Mouse (Mus musculus) brain, embryonic 14.5 days (tissue): ENCODE measurements around the gene Slc35b1. TPM values are rescaled to one million over a fixed set of nuclear protein-coding genes. Genes with fewer than 3 reads are reported as not detected.
"Not testable (repeated sequence)": the region's sequence is repeated elsewhere in the genome, so short reads cannot be mapped to it uniquely, and the experiment has no call there.

Experiments
- DNase-seq: peaks from one replicate; pipeline ENCODE4 v3.0.0-alpha.2; 2011; ENCODE audit warnings: low read depth
- CTCF ChIP-seq: fragments of 200-500 bp; IDR thresholded peaks from 2 replicates; pipeline ENCODE4 v1.5.1; 2012; ENCODE audit warnings: inconsistent platforms, mild to moderate bottlenecking, moderate library complexity, borderline replicate concordance; ENCODE audit not compliant: insufficient read depth, insufficient read length; ENCODE audit errors: extremely low read depth
- POLR2A ChIP-seq: fragments of 200-500 bp; IDR thresholded peaks from 2 replicates; pipeline ENCODE4 v1.6.1; 2012; ENCODE audit warnings: mild to moderate bottlenecking, inconsistent platforms, borderline replicate concordance; ENCODE audit not compliant: poor library complexity, insufficient read depth, insufficient read length, severe bottlenecking; ENCODE audit errors: extremely low read depth
- polyA plus RNA-seq: library from polyadenylated mRNA; depleted of rRNA; stranded (reverse); fragments of >200 nt; gene quantifications from 2 replicates; pipeline ENCODE4 v1.2.3, GENCODE M21; 2012

Slc35b1 gene
- polyA plus RNA-seq, 1 experiment, result 116 TPM

DNA sequence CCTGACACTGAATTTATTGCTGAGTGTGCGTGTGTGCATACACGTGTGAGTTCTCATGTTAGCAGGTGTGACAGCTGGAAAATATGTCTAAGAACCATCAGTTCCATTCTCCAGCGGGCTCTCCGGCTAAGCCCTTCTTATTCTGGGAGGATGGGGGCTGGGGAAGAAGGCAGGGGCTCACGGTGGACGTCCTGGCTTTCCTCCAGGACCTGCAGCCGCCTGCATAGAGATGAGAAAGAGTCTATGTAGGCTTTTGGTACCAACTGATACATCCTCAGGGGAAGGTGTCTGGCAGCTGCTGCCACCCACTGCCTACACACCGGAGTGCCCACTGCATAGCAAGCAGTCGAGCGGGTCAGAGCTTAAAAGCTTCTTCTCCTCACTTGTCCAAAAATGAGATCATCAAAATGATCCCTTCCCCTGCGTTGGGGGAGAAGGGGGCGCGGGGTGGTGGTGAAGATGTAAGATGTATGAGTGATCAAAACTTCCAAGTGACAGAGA lies 15.1 kb downstream of the Slc35b1 start:
- DNase-seq, result peak; percentile 52

DNA sequence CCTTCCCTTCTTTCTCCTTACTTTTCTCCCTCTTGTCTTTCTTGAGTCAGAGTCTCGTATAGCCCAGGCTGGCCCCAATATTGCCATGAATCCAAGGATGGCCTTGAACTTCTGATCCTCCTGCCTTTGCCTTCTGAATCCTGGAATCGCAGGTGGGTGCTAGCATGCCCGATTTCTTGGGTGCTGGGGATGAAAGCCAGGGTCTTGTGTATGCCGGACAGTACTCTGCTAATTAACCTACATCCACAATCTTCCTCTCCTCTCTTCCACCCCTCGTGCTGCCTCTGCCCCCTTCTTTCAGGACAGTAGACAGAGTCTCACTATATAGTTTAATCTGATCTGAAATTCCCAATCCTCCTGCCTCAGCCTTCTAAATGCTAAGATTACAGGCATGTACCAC lies 17.1 kb downstream of the Slc35b1 start:
- TF ChIP-seq POLR2A, result no peak
- TF ChIP-seq CTCF, result no peak
- no peak for DNase-seq

More for the DNA sequence above, 15.1 kb downstream of the Slc35b1 start:
- TF ChIP-seq CTCF (no peak), POLR2A (no peak)

DNA sequence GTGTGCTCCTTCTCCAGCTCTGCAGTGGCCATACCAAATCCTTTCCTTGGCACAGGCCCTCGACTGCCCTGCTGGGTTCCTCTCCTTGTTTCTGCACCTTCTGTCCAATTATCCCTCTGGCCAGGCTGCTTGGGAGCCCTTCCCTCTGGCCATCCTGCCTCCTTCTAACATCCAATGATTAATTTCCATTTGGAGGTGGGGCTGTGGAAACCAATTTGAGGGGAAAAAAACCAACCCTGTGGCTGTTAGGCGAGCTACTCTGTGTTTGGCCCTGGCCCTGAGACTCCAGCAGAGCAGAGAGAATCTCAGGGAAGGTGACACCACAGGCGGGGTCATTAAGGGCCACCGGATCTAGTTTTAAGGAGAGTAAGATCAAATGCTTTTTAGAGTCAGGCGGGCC lies 17.7 kb downstream of the Slc35b1 start:
- TF ChIP-seq POLR2A (no peak), CTCF (no peak)
- DNase-seq, result peak; percentile 61

DNA sequence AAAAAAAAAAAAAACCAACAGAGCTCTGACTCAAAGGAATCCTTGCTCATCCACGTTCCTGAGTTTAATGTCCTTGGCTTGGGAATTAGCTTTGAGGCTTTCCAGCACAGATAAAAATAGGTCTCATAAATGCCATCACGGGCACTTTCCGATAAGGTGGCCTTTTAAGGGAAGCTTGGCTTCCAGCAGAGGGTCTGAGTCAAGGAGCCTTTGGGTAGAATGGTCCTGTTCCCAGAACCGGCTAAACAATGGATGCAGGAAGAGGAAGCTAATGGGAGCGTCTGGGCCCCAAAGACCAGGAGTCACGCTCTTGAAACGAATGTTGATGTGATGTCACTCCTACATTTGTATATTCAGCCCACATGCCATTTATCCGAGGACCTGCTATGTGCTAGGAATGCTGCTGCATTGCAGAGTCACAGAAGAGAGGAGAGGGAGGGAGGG lies 18.2 kb downstream of the Slc35b1 start:
- no peak for DNase-seq
- TF ChIP-seq CTCF, result no peak
- TF ChIP-seq POLR2A, result no peak

DNA sequence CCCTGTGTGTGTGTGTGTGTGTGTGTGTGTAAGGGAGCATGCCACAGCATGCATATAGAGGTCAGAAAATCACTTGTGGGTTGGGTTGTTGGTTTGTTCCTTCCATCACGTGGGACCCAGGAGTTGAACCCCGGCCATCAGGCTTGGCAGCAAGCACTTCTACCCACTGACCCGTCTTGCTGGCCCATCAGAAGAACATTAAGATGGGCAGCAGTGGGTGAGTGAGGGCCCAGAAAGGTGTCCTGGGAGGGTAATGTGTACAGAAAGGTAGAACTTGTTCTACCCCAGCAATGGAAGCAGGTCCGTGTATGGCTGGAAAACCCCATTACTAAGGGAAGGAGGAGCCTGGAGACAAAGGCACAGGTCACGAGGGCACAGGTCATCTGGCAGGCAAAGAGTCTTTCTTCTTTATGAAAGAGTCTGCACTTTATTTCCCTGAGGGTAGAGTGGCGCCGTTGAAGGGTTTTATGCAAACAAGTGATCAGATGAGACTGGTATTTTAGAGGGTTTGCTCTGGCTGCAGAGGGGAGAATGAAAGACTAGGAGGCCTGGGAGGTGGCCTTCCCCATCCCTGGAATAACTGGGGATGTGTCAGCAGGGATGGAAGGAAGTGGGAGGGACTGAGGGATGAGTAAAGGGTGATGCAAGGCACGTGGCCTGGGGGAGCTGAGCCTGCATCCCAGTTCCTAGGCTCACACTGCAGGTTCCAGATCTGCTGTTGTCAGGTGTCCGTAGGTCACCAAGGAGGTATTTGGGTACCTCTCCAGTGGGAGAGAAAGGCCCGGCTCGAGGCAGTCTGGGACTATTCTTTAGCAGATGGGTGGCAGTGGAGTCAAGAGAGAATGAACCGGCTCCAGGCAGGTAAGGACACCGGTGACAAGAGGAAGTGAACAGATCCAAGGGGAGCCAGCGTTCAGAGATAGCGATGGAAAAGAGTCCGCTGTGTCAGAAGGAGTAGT lies 19.2 kb downstream of the Slc35b1 start:
- no peak for DNase-seq

DNA sequence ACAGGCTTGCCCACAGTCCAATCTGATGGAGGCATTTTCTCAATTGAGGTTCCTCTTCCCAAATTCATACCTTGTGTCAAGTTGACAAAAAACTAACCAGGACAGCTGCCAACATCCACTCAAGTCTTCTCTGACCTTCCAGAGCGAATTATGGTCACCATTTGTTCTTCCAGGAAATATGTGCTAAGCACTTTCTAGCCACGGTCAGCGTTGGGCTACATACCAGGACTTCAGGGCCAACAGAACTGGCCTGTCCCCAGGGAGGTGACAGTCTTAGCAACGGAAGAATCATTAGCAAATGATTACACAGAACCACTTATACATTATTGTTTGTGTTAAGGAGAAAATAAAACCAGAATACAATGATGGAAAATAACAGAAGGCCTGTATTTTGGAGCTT lies 21.3 kb downstream of the Slc35b1 start:
- TF ChIP-seq POLR2A (no peak), CTCF (no peak)
- no peak for DNase-seq

More for the DNA sequence above, 19.2 kb downstream of the Slc35b1 start:
- TF ChIP-seq POLR2A, result no peak
- no peak for TF ChIP-seq CTCF

DNA sequence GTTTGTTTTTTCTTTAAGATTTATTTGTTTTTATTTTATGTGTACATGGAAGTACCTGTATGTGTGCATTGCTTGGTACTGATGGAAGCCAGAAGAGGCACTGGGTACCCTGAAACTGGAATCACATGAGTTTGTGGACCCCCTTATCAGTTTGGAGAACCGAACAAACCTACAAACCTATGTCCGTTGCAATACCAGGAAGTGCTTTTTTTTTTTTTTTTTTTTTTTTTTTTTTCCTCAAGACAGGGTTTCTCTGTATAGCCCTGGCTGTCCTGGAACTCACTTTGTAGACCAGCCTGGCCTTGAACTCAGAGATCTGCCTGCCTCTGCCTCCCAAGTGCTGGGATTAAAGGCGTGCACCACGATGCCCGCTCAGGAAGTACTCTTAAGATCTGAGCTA lies 21.9 kb downstream of the Slc35b1 start:
- DNase-seq, result not testable (repeated sequence)

DNA sequence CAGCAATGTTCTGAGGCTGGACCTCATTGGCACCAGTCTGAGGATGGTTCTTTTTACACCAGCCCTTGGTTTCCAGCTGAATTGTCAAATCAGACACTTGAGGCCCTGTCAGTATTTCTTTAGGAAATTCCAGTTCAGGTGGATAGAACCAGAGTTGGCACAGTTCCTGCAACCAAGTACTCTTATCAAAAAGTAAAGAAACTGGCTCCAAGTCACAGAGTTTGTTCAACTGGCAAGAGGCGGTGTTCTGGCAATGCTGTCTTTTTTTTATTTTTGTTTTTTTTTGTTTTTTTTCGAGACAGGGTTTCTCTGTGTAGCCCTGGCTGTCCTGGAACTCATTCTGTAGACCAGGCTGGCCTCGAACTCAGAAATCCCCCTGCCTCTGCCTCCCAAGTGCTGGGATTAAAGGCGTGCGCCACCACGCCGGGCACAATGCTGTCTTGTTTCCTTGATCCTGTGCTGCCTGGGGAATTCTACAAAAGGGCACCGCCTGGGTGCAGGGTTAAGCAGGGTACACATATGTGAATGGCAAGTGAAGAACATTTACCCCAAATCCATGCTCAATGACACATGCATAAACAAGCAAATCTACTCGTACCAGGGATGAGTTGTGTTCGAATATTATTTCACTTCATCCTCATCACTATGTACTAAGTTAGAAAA lies 25.1 kb downstream of the Slc35b1 start:
- no peak for DNase-seq

DNA sequence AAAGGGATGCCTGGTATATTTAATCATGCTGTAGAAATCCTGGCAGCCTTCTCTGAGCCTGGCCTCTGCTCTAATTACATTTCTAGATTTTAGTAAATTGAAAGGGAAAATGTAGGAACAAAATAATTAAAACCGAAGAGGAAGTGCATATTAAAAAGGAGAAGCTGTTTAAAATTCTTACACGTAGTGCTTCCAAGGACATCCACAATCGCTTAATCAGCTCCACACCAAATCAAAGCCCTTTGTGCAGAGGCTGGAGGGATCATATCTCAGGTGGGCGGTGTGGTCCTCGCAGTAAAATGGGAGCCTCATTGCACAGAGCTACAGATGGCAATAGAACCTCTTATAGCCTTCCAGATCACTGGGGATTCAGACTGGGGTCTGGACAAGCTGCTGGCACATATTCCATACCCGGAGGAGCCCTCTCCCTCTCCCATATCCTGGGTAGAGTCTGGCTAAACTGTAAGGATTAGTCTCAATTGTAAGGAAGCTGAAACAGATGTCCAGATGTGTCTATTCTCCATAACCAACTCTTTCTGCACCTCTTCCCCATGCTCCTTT lies 27.0 kb downstream of the Slc35b1 start:
- DNase-seq, result peak; percentile 36
- TF ChIP-seq POLR2A (no peak), CTCF (no peak)

More for the DNA sequence above, 25.1 kb downstream of the Slc35b1 start:
- TF ChIP-seq POLR2A, result no peak
- TF ChIP-seq CTCF, result no peak

DNA sequence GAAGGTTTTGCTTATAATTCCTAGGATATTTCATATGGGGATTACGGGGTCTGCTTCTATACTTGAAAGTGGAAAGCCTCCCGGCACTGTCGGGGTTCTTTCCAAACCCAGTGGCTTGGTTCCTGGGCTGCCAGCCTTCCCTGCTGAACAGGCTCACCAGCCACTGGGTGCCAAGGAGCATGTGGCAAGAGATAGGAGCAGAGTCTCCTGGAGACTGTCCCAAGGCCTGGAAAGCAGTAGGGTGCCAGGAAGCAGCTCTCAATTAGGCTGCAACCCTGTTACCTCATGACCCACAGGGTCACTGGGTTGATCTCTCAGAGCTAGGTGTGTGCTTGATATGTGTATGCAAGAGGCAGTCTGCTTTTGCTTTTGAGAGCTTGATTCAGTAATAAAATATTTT lies 28.1 kb downstream of the Slc35b1 start:
- TF ChIP-seq POLR2A (no peak), CTCF (no peak)
- DNase-seq, result no peak
